Mouse (Mus musculus): ENCODE measurements around the gene Afap1. TPM values are rescaled to one million over a fixed set of nuclear protein-coding genes. Genes with fewer than 3 reads are reported as not detected.
A peak's percentile ranks its signal among the peaks of the same experiment; 100 is the strongest.

Afap1 gene
- polyA plus RNA-seq, 2 experiments from 2014 or later, result 3.7 to 6.6 TPM

GRCm38 (mm10) chr5:35938249-35939223, 45.4 kb downstream of the Afap1 start:
- no peak for ATAC-seq

GRCm38 (mm10) chr5:35939958-35940357, 46.8 kb downstream of the Afap1 start:
- no peak for ATAC-seq

DNA sequence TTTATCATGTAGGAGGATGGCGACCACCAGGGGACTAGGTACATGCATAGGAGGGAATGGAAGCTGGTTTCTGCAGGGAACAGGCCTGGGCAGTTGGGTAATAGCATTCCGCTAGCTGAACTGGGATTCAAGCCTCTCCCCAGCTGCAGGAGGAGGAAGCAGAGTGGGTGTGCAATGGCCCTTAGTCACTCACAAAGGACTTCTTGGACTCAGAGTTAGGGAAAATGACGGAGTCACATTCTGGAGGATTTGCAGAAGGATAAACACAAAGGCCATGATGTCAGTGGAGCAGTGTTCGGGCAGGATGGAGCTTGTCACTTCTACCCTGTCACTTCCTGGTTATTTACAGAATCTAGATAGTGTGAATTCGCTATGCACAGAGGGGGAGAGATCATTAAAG, 50.4 kb downstream of the Afap1 start:
- ATAC-seq, result no peak

DNA sequence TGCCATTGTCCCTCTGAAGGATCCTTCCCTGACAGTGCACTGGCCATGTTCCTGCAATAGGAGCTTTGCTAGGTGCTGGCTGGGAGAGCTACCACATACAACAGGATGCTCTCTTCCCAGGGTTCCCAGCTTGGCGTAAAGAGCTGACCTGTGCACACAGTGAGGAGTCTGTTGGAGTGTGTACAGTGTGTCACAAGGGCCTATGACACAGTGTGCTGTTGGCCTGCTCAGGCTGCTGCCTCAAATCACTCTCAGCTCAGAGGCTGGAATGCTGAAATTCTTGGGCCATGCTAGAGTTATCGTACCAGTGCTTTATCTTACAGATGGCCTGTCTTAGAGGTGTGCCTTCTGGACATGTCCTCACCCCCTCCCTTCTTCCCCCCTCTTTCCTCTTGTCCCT, 53.7 kb downstream of the Afap1 start:
- no peak for ATAC-seq

DNA sequence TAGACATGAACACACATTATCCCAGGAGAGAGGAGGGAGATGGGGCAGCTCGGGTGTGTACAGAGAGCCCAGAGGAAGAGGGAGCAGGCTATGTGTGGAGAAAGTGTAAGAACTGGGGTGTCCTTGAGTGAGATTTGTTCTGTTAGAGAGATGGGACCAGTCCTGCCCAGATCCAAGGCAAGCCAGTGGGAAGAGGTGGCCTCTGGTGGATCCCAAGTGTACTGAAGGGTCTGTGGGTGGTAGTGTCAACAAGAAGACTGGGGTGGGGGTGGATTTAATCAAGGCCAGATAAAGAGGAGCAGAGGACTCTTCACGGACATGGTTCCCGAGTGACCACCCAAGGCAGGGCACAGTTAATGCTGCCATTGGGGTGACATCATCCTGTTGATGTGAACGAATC, 54.3 kb downstream of the Afap1 start:
- ATAC-seq, result no peak

DNA sequence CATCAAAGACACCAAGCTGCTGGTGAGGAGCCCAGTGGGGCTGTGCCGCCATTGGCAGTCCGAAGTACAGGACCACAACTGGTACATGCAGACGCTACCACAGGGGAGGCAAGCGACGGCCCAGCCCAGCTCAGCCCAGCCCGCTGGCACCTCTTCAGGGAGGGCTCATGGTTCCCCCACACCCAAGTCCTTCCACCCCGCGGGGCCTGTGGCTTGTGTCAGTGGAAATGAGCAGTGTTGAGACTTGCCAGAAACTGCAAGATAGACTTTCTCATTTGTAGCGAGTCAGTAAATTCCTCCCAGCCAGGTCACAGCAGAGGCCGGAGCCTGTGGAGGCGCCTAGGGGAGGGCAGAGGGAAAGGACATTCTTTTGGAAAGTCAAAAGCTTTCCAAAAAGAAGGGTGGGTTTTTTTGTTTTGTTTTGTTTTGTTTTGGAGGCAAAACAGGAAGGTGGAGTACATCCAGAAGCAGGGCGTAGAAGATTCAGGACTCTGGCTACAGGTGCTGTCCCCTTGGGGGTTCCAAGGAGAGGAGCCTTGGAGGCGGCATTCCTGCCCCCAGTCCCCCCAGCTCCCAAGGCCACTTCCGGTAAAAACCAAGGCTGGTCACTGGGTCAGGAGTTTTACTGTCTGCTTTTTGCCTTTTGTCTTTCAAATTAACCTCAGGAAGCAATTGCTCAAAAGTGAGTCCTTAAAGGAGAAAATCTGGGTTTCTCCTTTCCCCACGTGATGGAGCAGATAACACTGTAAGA, 55.3 kb downstream of the Afap1 start:
- ATAC-seq, result no peak

GRCm38 (mm10) chr5:35949061-35949460, 55.9 kb downstream of the Afap1 start:
- ATAC-seq, result no peak

- no peak for ATAC-seq
These were observed 57.4 kb downstream of the Afap1 start for GRCm38 (mm10) chr5:35950504-35950903.

DNA sequence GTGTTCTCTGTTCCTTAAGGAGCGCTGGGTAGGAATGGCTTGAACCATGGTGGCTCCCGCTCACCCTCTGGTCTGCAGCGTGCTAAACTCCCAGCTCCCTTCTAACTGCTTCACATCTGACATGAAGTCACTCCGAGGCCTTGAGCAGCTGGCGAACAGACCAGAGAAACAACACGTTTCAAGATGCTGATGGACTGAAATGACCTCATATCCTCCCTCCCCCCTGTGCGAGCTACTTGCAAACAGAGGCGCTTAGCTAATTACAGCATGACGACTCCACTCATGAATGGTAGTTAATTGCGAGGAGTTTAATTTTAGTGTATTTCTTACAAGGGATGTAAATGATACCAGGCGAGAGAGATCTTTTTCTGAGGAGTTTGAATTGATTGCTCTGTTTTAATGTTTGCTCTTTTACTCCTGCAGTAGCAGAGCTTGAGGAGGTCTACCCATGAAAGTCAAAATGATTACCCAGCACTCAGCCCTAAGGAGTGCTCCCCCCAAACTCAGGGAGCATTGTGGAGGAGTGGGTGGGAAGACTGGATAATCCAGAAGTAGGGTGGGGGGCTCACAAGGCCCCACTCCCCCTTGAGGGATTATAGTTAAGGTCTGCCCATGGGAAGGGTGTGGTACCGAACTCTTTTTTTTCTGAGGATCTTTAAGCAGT, 61.1 kb downstream of the Afap1 start:
- ATAC-seq, result no peak

GRCm38 (mm10) chr5:35956268-35956667, 63.1 kb downstream of the Afap1 start:
- no peak for ATAC-seq

- no peak for ATAC-seq
These were observed 65.6 kb downstream of the Afap1 start for GRCm38 (mm10) chr5:35958681-35959080.

DNA sequence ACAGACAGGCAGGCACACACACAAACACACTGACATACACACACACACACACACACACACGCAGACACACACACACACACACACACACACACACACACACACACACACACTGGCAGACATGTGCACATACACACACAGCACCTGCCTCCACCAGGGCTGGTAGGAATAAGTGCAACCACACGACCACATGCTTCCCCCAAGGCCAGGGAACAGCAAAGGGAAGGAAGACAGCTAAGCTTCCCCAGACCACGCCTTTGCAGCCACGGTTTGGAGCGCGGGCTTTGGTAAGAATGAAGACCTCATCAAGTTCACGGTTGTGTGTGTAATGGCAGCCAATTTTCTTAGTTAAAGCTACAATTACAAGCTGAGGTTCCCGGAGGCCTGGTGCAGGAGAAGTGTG, 67.0 kb downstream of the Afap1 start:
- ATAC-seq, result no peak

DNA sequence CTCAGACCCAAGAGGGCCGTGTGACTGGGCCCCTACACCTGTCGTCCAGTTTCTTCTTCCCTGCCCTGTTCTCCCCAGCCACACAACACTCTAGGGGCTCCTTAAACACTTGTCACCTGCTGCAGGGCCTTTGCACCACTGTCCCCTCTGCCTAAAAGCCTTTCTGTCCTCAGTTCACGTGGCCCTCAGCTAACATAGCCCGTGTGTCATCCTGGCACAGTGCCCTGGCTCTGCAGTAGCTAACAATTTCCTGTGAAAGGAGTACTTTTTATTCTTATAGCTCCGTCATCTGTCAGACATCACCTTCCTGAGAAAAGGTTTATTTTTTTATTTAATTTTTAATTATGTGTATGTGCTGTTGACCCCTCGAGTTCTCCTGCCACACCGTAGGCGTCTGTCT, 68.2 kb downstream of the Afap1 start:
- ATAC-seq, result no peak

GRCm38 (mm10) chr5:35963635-35964034, 70.5 kb downstream of the Afap1 start:
- no peak for ATAC-seq

GRCm38 (mm10) chr5:35965036-35965435, 71.9 kb downstream of the Afap1 start:
- no peak for ATAC-seq

DNA sequence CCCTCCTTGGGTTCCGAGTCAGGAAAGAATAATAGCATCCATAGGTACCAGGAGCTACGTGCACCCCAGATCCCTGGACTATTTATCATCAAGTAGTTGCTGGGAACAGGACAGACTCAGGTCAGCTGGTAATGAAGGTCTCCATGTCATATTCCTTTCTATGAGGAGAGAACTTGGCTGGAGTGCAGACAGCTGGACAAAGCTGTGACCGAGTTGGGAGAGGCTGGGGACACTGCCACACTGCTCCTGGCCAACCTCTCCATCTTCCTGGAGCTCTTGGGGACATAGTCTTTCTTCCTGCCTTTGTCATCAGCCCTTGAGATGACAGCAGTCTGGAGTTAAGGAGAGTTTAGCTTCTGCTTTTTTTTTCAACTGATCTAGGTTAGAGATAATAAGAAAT, 76.7 kb downstream of the Afap1 start:
- ATAC-seq, result no peak

- ATAC-seq, result no peak
These were observed 77.4 kb downstream of the Afap1 start for GRCm38 (mm10) chr5:35970380-35971105.

- ATAC-seq, result no peak
These were observed 78.9 kb downstream of the Afap1 start for GRCm38 (mm10) chr5:35971841-35972578.

DNA sequence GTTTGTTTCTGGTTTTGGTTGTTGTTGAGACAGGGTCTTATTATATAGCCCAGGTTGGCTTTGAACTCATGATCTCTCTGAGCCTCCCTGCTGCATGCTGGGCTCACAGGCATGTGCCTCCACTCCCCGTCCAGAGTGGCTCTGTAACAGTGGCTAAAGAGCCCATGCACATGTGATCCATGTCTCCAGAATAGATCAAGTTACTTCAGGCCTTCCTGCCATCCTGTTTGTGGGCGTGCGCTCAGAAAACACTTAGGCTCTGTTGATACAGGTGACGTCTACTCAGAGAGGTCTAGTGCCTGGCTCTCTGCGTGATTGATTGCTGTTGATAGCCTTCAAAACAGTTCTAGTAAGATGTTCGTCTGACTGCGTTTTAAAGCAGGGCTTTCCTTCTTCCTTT, 79.6 kb downstream of the Afap1 start:
- no peak for ATAC-seq

DNA sequence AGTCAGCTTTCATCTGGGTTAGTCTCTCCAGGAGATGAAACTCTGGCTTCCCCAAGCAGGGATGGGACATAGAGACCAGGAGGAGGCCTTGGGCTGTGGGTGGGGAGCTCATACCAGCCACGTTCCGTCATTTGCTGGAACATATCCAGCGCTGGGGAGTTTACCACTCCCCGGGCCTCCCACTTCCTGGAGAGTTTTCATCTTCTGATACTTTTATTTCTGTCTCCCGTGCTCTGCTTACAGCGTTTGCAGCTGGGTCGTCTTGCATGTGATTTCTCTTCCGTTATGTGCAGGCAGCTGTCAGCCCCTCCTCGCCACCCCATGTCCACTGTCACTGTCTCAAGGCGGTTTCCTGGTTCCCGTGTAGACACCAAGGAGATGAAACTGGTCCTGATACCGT, 80.7 kb downstream of the Afap1 start:
- ATAC-seq, result peak; percentile 69

- ATAC-seq, result no peak
These were observed 81.1 kb downstream of the Afap1 start for GRCm38 (mm10) chr5:35974265-35974664.

- ATAC-seq, result peak; percentile 51
These were observed 82.6 kb downstream of the Afap1 start for GRCm38 (mm10) chr5:35975681-35976080.

Data from activated CD4-positive, CD25-positive, alpha-beta regulatory T cell, adult 4 months (primary cell).